Mouse (Mus musculus) bone marrow, adult 2 months (tissue): ENCODE results near the gene Vps72.

ENCODE experiments used
- CTCF ChIP-seq: fragments of 200-500 bp; IDR thresholded peaks from 2 replicates; pipeline ENCODE4 v1.5.1; 2011; ENCODE audit warnings: low read length, control low read depth; ENCODE audit not compliant: control insufficient read depth, insufficient read depth
- POLR2A ChIP-seq: fragments of 200-500 bp; IDR thresholded peaks from 2 replicates; pipeline ENCODE4 v1.6.1; 2011; ENCODE audit warnings: low read depth, mild to moderate bottlenecking, control low read depth, low read length, borderline replicate concordance; ENCODE audit not compliant: control insufficient read depth

GRCm38 (mm10) chr3:95141474-95141873, 30.7 kb downstream of the Vps72 start:
- no peak for TF ChIP-seq CTCF
- peak; percentile 34; the same call in 1 of the 2 replicates for TF ChIP-seq POLR2A
